Mouse (Mus musculus) midbrain, embryonic 12.5 days (tissue): ENCODE data around the gene Tsc22d4. TPM values are rescaled to one million over a fixed set of nuclear protein-coding genes. Genes with fewer than 3 reads are reported as not detected.
A peak's percentile ranks its signal among the peaks of the same experiment; 100 is the strongest.

Source experiments
- ATAC-seq: fragments of 200-750 bp; cut with Nextera tagmentation; 2 replicates; pipeline ENCODE4 v1.8.0; 2017; ENCODE audit warnings: low read depth, moderate TSS enrichment, moderate library complexity; ENCODE audit not compliant: low FRiP score
- H3K27ac ChIP-seq: fragments of 300-500 bp; sonication (generic); replicated peaks from 2 replicates; pipeline ENCODE4 v1.5.1; 2016; ENCODE audit warnings: mild to moderate bottlenecking
- H3K27me3 ChIP-seq: fragments of 300-500 bp; sonication (generic); 2 replicates; pipeline ENCODE4 v1.6.1; 2016; ENCODE audit warnings: mild to moderate bottlenecking
- H3K36me3 ChIP-seq: fragments of 300-500 bp; sonication (generic); 2 replicates; pipeline ENCODE4 v1.6.1; 2016
- H3K4me1 ChIP-seq: fragments of 300-500 bp; sonication (generic); 2 replicates; pipeline ENCODE4 v1.6.1; 2016
- H3K4me2 ChIP-seq: fragments of 300-500 bp; sonication (generic); replicated peaks from 2 replicates; pipeline ENCODE4 v1.6.1; 2016; ENCODE audit warnings: mild to moderate bottlenecking, moderate library complexity
- H3K4me3 ChIP-seq: fragments of 300-500 bp; sonication (generic); 2 replicates; pipeline ENCODE4 v1.5.1; 2016; ENCODE audit warnings: mild to moderate bottlenecking
- H3K9ac ChIP-seq: fragments of 300-500 bp; sonication (generic); replicated peaks from 2 replicates; pipeline ENCODE4 v1.6.1; 2016; ENCODE audit warnings: mild to moderate bottlenecking, moderate library complexity
- H3K9me3 ChIP-seq: fragments of 300-500 bp; sonication (generic); 2 replicates; pipeline ENCODE4 v1.6.1; 2016; ENCODE audit warnings: mild to moderate bottlenecking
- WGBS: fragments of 180-500 bp; shearing (Covaris S2); methylation state at CpG from one replicate; pipeline ENCODE4 v1.1.7; 2016; 5-methylcytosine and 5-hydroxymethylcytosine counted together
- polyA plus RNA-seq: library from polyadenylated mRNA; unstranded; fragments of >200 nt; fragmentation: Nextera tagmentation; extraction: Ambion mirVana; gene quantifications from 2 replicates; pipeline ENCODE4 v1.2.1, GENCODE M21; 2016

Tsc22d4 gene
- polyA plus RNA-seq, 1 experiment from 2014 or later: 68.4 TPM

- 87% methylated on average over 5 of the region's 5 CpGs for WGBS
- Histone ChIP-seq H3K27me3 (peaks cover 6% of the 10 kb centered on the region), H3K27ac (no peak overlapping the region), H3K4me1 (no peaks in the 10 kb centered on the region), H3K4me3 (no peak overlapping the region), H3K9ac (no peak overlapping the region), H3K9me3 (no peaks in the 10 kb centered on the region), H3K4me2 (no peak overlapping the region), H3K36me3 (0 out of 2 replicates have a peak, but pooled peaks cover 3% of the 10 kb centered on the region)
- no peak for ATAC-seq
These were observed 21.7 kb upstream of the Tsc22d4 start for GRCm38 (mm10) chr5:137723840-137724239.

GRCm38 (mm10) chr5:137726767-137727166, 18.8 kb upstream of the Tsc22d4 start:
- Histone ChIP-seq H3K9me3 (no peaks in the 10 kb centered on the region), H3K36me3 (peaks cover 28% of the 10 kb centered on the region), H3K4me1 (peaks cover 11% of the 10 kb centered on the region), H3K9ac (no peak overlapping the region), H3K27me3 (peaks cover 6% of the 10 kb centered on the region), H3K4me2 (no peak overlapping the region), H3K4me3 (no peak overlapping the region), H3K27ac (no peak overlapping the region)
- ATAC-seq: no peak
- WGBS: 74% methylated on average over 6 of the region's 6 CpGs

- Histone ChIP-seq H3K4me3 (peak overlapping the region; percentile 30), H3K36me3 (peaks cover 75% of the 10 kb centered on the region), H3K4me1 (peaks cover 62% of the 10 kb centered on the region), H3K27me3 (no peaks in the 10 kb centered on the region), H3K9me3 (no peaks in the 10 kb centered on the region), H3K27ac (peak overlapping the region; percentile 98), H3K4me2 (peak overlapping the region; percentile 50), H3K9ac (peak overlapping the region; percentile 47)
- ATAC-seq: peak; percentile 74
- WGBS: 42% methylated on average over 12 of the region's 12 CpGs
These were observed 11.8 kb upstream of the Tsc22d4 start for GRCm38 (mm10) chr5:137733638-137734288.

- ATAC-seq: peak; percentile 96
- WGBS: 51% methylated on average over 6 of the region's 6 CpGs
- Histone ChIP-seq H3K9ac (peak overlapping the region; percentile 59), H3K9me3 (no peaks in the 10 kb centered on the region), H3K27ac (peak overlapping the region; percentile 98), H3K4me2 (peak overlapping the region; percentile 50), H3K27me3 (no peaks in the 10 kb centered on the region), H3K36me3 (peaks cover 69% of the 10 kb centered on the region), H3K4me1 (peaks cover 69% of the 10 kb centered on the region), H3K4me3 (peak overlapping the region; percentile 30)
These were observed 11.1 kb upstream of the Tsc22d4 start for GRCm38 (mm10) chr5:137734289-137735061.

- Histone ChIP-seq H3K27ac (peak overlapping the region; percentile 75), H3K4me1 (peaks cover 72% of the 10 kb centered on the region), H3K4me2 (peak overlapping the region; percentile 88; the same call in 1 of the 2 replicates), H3K9ac (peak overlapping the region; percentile 86), H3K36me3 (peaks cover 43% of the 10 kb centered on the region), H3K4me3 (no peak overlapping the region; the same call in 1 of the 2 replicates), H3K27me3 (no peaks in the 10 kb centered on the region), H3K9me3 (no peaks in the 10 kb centered on the region)
- no peak for ATAC-seq
- WGBS: 82% methylated on average over 6 of the region's 6 CpGs
These were observed 8.1 kb upstream of the Tsc22d4 start for GRCm38 (mm10) chr5:137737400-137737940.

DNA sequence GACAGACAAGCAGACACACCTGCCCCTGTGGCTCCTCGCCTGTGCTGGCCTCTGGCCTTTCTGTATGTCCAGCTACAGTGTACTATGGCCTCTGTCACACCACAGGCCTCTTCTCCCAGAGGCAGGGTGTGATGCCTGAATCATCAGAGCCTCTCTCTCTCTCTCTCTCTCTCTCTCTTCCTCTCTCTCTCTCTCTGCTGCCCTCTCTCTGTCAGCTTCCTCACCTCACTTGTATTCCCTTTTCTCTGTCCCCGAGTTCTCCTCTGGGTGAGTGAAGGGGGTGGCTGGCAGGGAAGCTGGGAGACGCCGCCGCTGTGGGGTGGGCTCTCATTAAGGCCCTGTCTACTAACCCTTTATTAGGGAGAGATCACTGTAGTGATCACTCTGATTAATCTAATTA, 7.0 kb upstream of the Tsc22d4 start:
- H3K27ac ChIP-seq: peak overlapping the region; percentile 75
- H3K9ac ChIP-seq: peak overlapping the region; percentile 86
- no peaks in the 10 kb centered on the region for H3K27me3 ChIP-seq
- H3K9me3 ChIP-seq: no peaks in the 10 kb centered on the region
- peaks cover 34% of the 10 kb centered on the region for H3K36me3 ChIP-seq
- peaks cover 64% of the 10 kb centered on the region for H3K4me1 ChIP-seq
- ATAC-seq: no peak
- 39% methylated on average over 5 of the region's 5 CpGs for WGBS
- H3K4me3 ChIP-seq: peak overlapping the region; percentile 83; the same call in 1 of the 2 replicates
- peak overlapping the region; percentile 88 for H3K4me2 ChIP-seq

GRCm38 (mm10) chr5:137739471-137739870, 6.1 kb upstream of the Tsc22d4 start:
- H3K4me2 ChIP-seq: peak overlapping the region; percentile 88
- 23% methylated on average over 9 of the region's 9 CpGs for WGBS
- peaks cover 55% of the 10 kb centered on the region for H3K4me1 ChIP-seq
- H3K9ac ChIP-seq: peak overlapping the region; percentile 86
- peaks cover 33% of the 10 kb centered on the region for H3K36me3 ChIP-seq
- no peaks in the 10 kb centered on the region for H3K27me3 ChIP-seq
- peak overlapping the region; percentile 75 for H3K27ac ChIP-seq
- H3K4me3 ChIP-seq: peak overlapping the region; percentile 83
- H3K9me3 ChIP-seq: no peaks in the 10 kb centered on the region
- ATAC-seq: no peak

DNA sequence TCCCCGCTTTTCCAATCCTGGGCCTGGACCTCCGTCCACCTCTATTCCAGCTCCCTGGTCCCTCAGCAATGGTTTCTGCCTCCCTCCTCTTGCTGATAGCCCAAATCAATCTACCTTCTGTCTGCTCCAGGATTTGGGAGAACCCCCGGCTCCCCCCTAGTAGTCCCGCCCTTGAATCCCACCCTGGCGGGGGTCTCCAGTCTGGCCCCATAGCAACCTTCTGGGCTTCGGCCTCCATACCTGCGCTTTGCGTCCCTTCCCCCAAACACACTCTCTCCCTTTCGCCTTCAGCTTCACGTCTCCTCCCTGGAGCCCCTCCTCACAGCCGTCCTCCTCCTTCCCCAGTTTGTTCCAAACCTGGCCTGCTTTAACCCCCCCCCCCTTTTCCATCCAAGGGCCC, 5.0 kb upstream of the Tsc22d4 start:
- Histone ChIP-seq H3K27ac (peak overlapping the region; percentile 75), H3K9me3 (no peaks in the 10 kb centered on the region), H3K4me1 (peaks cover 52% of the 10 kb centered on the region), H3K4me3 (peak overlapping the region; percentile 83), H3K36me3 (peaks cover 26% of the 10 kb centered on the region), H3K4me2 (peak overlapping the region; percentile 88), H3K27me3 (no peaks in the 10 kb centered on the region), H3K9ac (peak overlapping the region; percentile 86)
- ATAC-seq: peak; percentile 32
- 4% methylated on average over 11 of the region's 11 CpGs for WGBS

- Histone ChIP-seq H3K27ac (peak within 1 kb of the TSS; percentile 75), H3K36me3 (peaks cover 18% of the 10 kb centered on the region), H3K27me3 (no peaks in the 10 kb centered on the region), H3K4me1 (peaks cover 47% of the 10 kb centered on the region), H3K4me3 (peak within 1 kb of the TSS; percentile 83), H3K9me3 (no peaks in the 10 kb centered on the region), H3K9ac (peak within 1 kb of the TSS; percentile 86), H3K4me2 (peak within 1 kb of the TSS; percentile 88)
- peak; percentile 77 for ATAC-seq
- WGBS: under 1% methylated on average over 58 of the region's 71 CpGs
These were observed 4.3 kb upstream of the Tsc22d4 start, which contains the start of gene Nyap1 for GRCm38 (mm10) chr5:137741023-137741931. Nyap1 (minus strand) TSS chr5:137741607.

DNA sequence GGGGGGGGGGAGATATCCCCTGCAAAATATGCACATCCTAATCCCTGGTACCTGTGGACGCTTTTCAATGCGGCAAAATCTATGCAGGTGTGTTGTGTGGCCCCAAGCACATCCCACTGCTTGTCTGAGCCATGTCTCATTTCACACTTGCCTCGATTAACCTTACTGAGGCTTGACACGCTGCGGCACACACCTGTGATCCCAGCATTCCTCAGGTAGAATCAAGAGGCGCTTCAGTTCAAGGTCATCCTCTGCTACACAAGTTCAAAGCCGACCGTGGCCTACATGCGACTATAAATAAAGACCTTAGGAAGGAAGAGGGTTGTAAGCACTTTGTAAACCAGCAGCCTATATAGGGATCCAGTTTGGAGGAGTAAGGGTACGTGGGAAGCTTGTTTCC, 3.5 kb upstream of the Tsc22d4 start:
- Histone ChIP-seq H3K4me3 (peak overlapping the region; percentile 83; the same call in 1 of the 2 replicates), H3K36me3 (peaks cover 11% of the 10 kb centered on the region; the same call in 1 of the 2 replicates), H3K9ac (no peak overlapping the region), H3K9me3 (no peaks in the 10 kb centered on the region), H3K4me2 (peak overlapping the region; percentile 88), H3K4me1 (peaks cover 55% of the 10 kb centered on the region), H3K27ac (no peak overlapping the region), H3K27me3 (no peaks in the 10 kb centered on the region)
- WGBS: 69% methylated on average over 10 of the region's 10 CpGs
- no peak for ATAC-seq

DNA sequence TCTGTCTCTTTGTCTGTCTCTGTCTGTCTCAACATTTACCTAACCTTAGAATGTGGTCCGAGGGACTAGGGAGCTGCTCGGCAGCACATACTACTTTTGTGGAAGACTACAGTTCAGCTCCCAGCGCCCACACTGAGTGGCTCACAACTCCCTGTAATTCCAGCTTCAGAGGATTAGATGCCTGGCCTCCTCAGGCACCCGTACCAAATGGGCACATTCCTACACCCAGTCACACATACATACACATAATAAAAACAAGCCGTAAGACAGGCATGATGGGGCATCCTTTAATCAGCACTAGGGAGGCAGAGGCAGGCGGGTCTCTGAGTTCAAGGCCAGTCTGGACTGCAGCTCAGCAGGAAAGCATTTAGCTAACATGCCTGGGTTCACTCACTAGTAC, 2.7 kb upstream of the Tsc22d4 start:
- Histone ChIP-seq H3K9me3 (no peaks in the 10 kb centered on the region), H3K27ac (no peak overlapping the region), H3K36me3 (peaks cover 5% of the 10 kb centered on the region; the same call in 1 of the 2 replicates), H3K4me3 (no peak overlapping the region), H3K4me2 (no peak overlapping the region), H3K27me3 (no peaks in the 10 kb centered on the region), H3K4me1 (peaks cover 59% of the 10 kb centered on the region), H3K9ac (no peak overlapping the region)
- no peak for ATAC-seq
- WGBS: 89% methylated on average over 6 of the region's 6 CpGs
